Mouse (Mus musculus) limb, embryonic 12.5 days (tissue): Measurements from ENCODE around the gene Elk4. TPM values are rescaled to one million over a fixed set of nuclear protein-coding genes. Genes with fewer than 3 reads are reported as not detected.

Experiments
- ATAC-seq: fragments of 200-750 bp; cut with Nextera tagmentation; 2 replicates; pipeline ENCODE4 v1.8.0; 2017; ENCODE audit warnings: low read depth, moderate TSS enrichment; ENCODE audit not compliant: insufficient number of reproducible peaks, insufficient read depth, low FRiP score, low TSS enrichment
- H3K27ac ChIP-seq: fragments of 300-500 bp; sonication (generic); 2 replicates; pipeline ENCODE4 v1.5.1; 2016; ENCODE audit warnings: mild to moderate bottlenecking, moderate library complexity
- H3K27me3 ChIP-seq: fragments of 300-500 bp; sonication (generic); 2 replicates; pipeline ENCODE4 v1.6.1; 2016; ENCODE audit warnings: mild to moderate bottlenecking, moderate library complexity
- H3K36me3 ChIP-seq: fragments of 300-500 bp; sonication (generic); 2 replicates; pipeline ENCODE4 v1.6.1; 2016; ENCODE audit warnings: mild to moderate bottlenecking, moderate library complexity
- H3K4me1 ChIP-seq: fragments of 300-500 bp; sonication (generic); replicated peaks from 2 replicates; pipeline ENCODE4 v1.6.1; 2016
- H3K4me2 ChIP-seq: fragments of 300-500 bp; sonication (generic); 2 replicates; pipeline ENCODE4 v1.6.1; 2016; ENCODE audit warnings: mild to moderate bottlenecking, moderate library complexity
- H3K4me3 ChIP-seq: fragments of 300-500 bp; sonication (generic); replicated peaks from 2 replicates; pipeline ENCODE4 v1.5.1; 2016; ENCODE audit warnings: mild to moderate bottlenecking
- H3K9ac ChIP-seq: fragments of 300-500 bp; sonication (generic); replicated peaks from 2 replicates; pipeline ENCODE4 v1.6.1; 2016; ENCODE audit warnings: mild to moderate bottlenecking, moderate library complexity
- H3K9me3 ChIP-seq: fragments of 300-500 bp; sonication (generic); 2 replicates; pipeline ENCODE4 v1.6.1; 2016; ENCODE audit warnings: mild to moderate bottlenecking, moderate library complexity
- WGBS: fragments of 180-500 bp; shearing (Covaris S2); methylation state at CpG from one replicate; pipeline ENCODE4 v1.1.7; 2016; 5-methylcytosine and 5-hydroxymethylcytosine counted together
- polyA plus RNA-seq: library from polyadenylated mRNA; unstranded; fragments of >200 nt; fragmentation: Nextera tagmentation; extraction: Ambion mirVana; gene quantifications from 2 replicates; pipeline ENCODE4 v1.2.1, GENCODE M21; 2016

Elk4 gene
- polyA plus RNA-seq, 1 experiment from 2014 or later: 18.1 TPM

DNA sequence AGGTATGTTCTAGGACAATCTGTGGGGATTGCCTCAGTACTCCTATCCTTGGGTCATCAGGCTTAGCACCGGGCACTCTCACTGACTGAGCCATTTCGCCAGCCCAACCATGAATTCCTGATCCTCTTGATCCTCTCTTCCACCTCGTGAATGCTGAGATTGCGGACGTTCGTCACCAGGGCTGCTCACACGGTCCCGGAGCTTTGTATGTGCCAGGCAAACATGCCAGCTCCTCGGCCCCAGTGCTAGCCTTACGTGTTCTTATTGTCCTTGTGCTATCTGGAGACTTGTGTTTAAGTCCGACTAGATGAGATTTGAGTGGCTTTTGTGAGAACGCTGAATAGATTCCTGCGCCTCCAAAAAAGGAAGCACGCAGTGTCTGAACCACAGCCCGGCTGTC, 20.0 kb upstream of the Elk4 start:
- no peaks in the 10 kb centered on the region for H3K27me3 ChIP-seq
- ATAC-seq: no peak
- no peaks in the 10 kb centered on the region for H3K4me1 ChIP-seq
- no peak overlapping the region for H3K27ac ChIP-seq
- no peaks in the 10 kb centered on the region for H3K9me3 ChIP-seq
- no peaks in the 10 kb centered on the region for H3K36me3 ChIP-seq
- H3K9ac ChIP-seq: no peak overlapping the region
- H3K4me3 ChIP-seq: no peak overlapping the region
- 80% methylated on average over 15 of the region's 15 CpGs for WGBS
- H3K4me2 ChIP-seq: no peak overlapping the region

DNA sequence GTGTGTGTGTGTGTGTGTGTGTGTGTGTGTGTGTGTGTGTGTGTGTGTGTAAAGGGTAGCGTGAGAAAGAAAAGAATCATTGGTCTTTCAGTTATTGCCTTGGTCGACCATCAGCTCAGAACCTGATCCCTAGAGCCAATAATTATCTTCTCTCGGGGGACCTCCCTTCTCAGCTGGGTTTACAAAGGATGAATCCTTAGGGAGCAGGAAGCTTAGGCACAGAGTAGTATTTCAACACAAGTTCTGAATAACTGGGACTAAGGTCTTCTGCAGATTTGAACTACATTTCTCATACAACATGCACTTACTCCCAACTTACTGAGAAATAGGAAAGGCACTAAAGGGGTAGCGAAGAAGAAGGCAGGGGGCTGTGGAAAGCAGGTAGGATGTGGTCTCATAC, 17.9 kb upstream of the Elk4 start:
- Histone ChIP-seq H3K4me1 (no peaks in the 10 kb centered on the region), H3K9me3 (no peaks in the 10 kb centered on the region), H3K4me2 (no peak overlapping the region), H3K4me3 (no peak overlapping the region), H3K9ac (no peak overlapping the region), H3K27me3 (no peaks in the 10 kb centered on the region), H3K27ac (no peak overlapping the region), H3K36me3 (no peaks in the 10 kb centered on the region)
- WGBS: 67% methylated on average over 4 of the region's 4 CpGs
- ATAC-seq: no peak

DNA sequence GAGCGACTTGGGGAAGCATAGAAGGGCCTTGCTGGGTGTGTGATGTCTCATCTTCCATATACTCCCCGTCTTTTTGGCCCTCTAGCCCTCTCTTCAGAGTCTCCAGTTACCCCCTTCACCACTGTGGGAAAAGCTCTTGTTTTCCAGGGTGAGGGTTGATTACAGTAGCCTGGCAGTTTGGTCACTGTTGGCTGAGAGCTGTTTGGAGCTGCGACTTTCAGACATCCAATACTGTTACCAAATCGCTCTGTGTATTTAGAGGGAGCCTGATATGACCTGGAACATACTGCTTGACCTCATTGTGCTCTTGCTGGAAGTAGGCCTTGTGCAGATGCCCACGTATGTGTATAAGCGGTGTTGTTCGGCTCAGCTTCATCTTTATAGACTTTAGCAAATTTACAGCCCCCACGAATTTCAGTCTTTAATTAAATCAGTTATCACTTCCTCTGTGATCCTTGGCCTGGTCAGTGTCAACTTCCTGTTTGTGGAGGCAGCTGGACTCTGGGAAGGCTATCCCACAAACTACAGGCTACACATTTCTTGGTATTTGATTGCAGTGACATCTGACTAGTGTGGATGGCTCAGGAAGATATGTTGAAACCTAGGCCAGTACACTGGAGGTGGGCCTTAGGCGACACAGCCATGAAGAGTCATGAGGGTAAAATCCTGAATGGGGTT, 17.2 kb upstream of the Elk4 start:
- Histone ChIP-seq H3K27me3 (no peaks in the 10 kb centered on the region), H3K27ac (no peak overlapping the region), H3K4me2 (no peak overlapping the region), H3K9me3 (no peaks in the 10 kb centered on the region), H3K4me1 (no peaks in the 10 kb centered on the region), H3K9ac (no peak overlapping the region), H3K4me3 (no peak overlapping the region), H3K36me3 (no peaks in the 10 kb centered on the region)
- no peak for ATAC-seq
- 81% methylated on average over 9 of the region's 9 CpGs for WGBS

DNA sequence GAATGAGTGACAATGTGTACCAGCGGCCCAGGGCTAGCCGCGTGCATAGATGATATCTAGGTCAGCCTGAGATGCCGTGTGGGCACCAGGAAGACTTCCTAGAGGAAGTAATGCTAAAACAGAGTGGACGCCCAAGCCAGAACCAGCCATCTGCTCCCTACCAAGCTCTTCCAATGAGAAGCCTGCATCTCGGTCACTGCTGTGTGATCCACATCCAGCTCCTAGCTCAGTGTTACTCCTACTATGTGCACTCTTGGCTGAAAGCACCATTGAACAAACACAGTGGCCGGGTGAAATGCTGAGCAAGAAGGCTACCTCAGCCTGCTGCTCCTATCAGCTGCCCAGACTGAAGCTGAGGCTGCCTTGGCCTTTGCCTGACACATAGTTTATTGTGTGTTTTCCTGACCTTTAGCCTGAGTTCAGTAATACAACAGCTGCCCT, 14.8 kb upstream of the Elk4 start:
- 78% methylated on average over 7 of the region's 7 CpGs for whole genome bisulfite sequencing
- no peak overlapping the region for H3K4me3 ChIP-seq
- no peaks in the 10 kb centered on the region for H3K9me3 ChIP-seq
- H3K36me3 ChIP-seq: no peaks in the 10 kb centered on the region
- no peak overlapping the region for H3K4me2 ChIP-seq
- no peaks in the 10 kb centered on the region for H3K27me3 ChIP-seq
- no peak for ATAC-seq
- no peak overlapping the region for H3K27ac ChIP-seq
- H3K9ac ChIP-seq: no peak overlapping the region
- H3K4me1 ChIP-seq: no peaks in the 10 kb centered on the region

DNA sequence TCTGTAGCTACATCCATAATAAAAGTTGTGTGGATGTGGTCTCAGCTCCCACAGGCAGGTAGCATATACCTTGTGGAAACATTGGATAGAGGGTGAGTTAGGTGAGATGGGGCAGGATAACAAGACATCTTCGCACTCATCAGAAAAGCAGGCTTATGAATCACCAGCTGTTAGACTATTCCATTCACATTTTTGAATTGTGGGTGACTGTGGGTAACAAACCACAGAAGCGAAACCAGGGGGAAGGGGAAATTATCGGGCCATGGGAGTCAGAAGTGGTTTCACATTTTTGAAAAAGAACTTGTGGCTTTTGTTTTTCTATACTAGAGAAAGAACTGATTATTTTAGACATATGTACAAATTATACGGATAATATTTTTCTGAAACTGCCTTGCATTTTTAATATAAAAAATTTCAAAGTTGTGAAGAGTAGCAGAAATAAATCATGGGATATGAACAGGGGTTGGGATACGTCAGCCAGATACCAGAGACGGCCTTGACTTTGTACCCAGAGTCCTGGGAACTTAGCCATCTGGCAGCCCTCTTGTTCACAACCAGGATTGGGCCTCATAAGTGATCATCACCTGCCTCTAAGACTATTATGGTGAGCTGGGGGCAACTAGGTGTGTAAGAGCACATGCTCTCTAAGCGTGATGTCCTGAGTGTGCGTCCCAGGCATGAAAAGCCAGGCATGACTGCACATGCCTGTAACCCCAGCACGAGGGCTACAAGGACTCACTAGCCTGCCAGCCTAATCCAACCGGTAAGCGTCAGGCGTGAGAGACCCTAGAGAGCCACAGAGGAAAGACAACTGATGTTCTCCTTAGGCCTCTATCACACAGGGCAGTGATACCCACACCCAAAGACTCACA, 14.0 kb upstream of the Elk4 start:
- WGBS: 85% methylated on average over 12 of the region's 12 CpGs
- ATAC-seq: no peak

DNA sequence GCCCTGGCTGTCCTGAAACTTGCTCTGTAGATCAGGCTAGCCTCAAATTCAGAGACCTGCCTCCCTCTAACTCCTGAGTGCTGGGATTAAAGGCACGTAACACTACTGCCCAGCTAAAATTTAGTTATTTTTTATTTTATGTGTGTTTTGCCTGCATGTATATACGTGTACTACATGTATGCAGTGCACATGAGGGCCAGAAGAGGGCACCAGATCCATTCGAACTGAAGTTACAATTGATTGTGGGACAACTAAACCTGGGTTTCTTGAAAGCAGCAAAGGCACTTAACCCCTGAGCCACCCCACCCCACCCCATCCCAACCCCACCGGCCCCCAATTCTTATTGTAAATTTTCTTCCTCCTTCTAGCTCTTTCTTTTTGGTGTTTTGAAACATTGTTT, 12.3 kb upstream of the Elk4 start:
- Histone ChIP-seq H3K4me1 (no peaks in the 10 kb centered on the region), H3K4me3 (no peak overlapping the region), H3K36me3 (no peaks in the 10 kb centered on the region), H3K4me2 (no peak overlapping the region), H3K27me3 (no peaks in the 10 kb centered on the region), H3K9me3 (no peaks in the 10 kb centered on the region), H3K27ac (no peak overlapping the region), H3K9ac (no peak overlapping the region)
- WGBS: 40% methylated on average over 4 of the region's 4 CpGs
- no peak for ATAC-seq

More for the DNA sequence above, 14.0 kb upstream of the Elk4 start:
- Histone ChIP-seq H3K9ac (no peak overlapping the region), H3K4me1 (no peaks in the 10 kb centered on the region), H3K27me3 (no peaks in the 10 kb centered on the region), H3K4me3 (no peak overlapping the region), H3K9me3 (no peaks in the 10 kb centered on the region), H3K36me3 (no peaks in the 10 kb centered on the region), H3K27ac (no peak overlapping the region), H3K4me2 (no peak overlapping the region)

DNA sequence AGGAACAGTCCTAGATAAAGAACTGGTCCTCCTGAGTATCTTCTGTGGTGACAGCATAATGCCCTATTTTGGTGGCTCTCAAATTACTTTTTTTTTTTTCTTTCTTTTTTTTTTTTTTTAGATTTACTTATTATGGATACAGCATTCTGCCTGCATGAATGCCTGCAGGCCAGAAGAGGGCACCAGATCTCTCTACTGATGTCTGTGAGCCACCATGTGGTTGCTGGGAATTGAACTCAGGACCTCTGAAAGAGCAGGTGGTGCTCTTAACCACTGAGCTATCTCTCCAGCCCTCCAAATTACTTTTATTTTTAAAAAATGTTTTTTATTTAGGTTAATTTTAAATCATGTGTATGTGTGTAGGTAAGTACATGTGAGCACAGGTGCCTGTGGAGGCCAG, 6.9 kb upstream of the Elk4 start:
- Histone ChIP-seq H3K4me2 (no peak overlapping the region), H3K27me3 (no peaks in the 10 kb centered on the region), H3K9ac (no peak overlapping the region), H3K36me3 (no peaks in the 10 kb centered on the region), H3K4me3 (no peak overlapping the region), H3K27ac (no peak overlapping the region), H3K4me1 (no peaks in the 10 kb centered on the region), H3K9me3 (no peaks in the 10 kb centered on the region)
- no peak for ATAC-seq

DNA sequence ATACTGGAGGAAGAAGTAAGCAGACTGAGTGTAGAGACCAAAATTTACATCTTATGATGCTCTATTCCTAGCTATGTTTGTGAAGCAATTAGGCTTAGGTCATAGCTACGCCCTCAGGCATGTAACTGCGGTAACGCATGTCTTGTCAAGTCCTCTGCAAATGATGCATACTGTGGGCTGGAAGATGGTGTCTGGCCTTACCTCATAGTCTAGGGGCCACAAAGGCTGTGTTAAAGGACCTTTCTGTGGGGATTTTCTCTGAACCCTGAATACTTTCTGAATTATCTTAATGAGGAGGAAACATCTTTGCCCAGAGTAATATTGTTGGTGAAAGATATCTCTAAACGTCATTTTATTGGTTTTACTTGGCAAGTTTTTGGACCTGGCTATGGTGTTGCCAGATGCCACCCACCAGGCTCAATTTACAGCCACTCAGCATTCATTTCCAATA, 5.5 kb upstream of the Elk4 start:
- Histone ChIP-seq H3K27me3 (no peaks in the 10 kb centered on the region), H3K36me3 (no peaks in the 10 kb centered on the region), H3K27ac (no peak overlapping the region), H3K4me1 (peaks cover 5% of the 10 kb centered on the region; the same call in 1 of the 2 replicates), H3K4me2 (no peak overlapping the region), H3K4me3 (no peak overlapping the region), H3K9ac (no peak overlapping the region), H3K9me3 (no peaks in the 10 kb centered on the region)
- WGBS: 82% methylated on average over 4 of the region's 4 CpGs
- no peak for ATAC-seq

DNA sequence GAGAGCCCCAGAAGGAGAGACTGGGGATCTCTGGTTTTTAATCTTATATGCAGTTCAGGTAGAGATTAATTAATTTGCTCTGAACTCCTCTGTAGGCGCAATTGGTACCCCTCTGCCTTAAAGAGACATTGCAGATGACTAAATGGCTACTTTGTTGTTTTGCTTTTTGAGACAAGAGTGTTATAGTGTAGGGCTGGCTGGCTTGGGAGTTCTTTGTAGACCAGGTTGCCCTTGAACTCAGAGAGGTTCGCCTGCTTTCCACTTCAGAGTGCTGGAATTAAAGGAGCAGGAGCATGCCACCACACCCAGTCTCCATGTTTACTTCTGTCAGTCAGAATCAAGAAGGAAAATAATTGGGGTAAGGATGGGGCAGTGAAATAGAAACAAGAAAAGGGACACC, 4.3 kb upstream of the Elk4 start:
- Histone ChIP-seq H3K27ac (no peak overlapping the region), H3K4me3 (no peak overlapping the region), H3K36me3 (no peaks in the 10 kb centered on the region), H3K4me1 (peaks cover 5% of the 10 kb centered on the region; the same call in 1 of the 2 replicates), H3K9ac (no peak overlapping the region), H3K9me3 (no peaks in the 10 kb centered on the region), H3K4me2 (no peak overlapping the region), H3K27me3 (no peaks in the 10 kb centered on the region)
- ATAC-seq: no peak
- WGBS: 70% methylated on average over 2 of the region's 2 CpGs

DNA sequence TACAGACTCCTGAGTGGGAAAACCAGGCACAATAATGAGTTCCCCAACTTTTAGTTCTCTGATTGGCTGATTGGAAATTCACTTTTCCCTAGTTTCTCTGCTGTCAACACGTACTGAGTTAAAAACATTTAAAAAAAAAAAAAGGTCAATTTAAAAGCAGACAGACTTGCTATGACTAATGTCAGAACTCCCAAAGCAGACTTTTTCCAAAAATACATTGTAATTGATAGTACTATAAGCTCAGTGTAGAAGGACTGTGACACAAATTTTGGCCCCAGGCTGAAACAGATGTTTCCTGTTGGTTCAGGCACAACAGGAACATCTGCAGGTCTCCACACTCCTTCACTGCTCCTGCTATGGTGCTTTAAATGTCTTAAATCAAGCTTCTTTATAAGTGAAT, 3.6 kb upstream of the Elk4 start:
- Histone ChIP-seq H3K27me3 (no peaks in the 10 kb centered on the region), H3K27ac (no peak overlapping the region), H3K9me3 (no peaks in the 10 kb centered on the region), H3K36me3 (no peaks in the 10 kb centered on the region), H3K4me1 (peaks cover 6% of the 10 kb centered on the region; the same call in 1 of the 2 replicates), H3K4me3 (no peak overlapping the region), H3K4me2 (no peak overlapping the region), H3K9ac (no peak overlapping the region)
- 40% methylated on average over 1 of the region's 1 CpGs for WGBS
- no peak for ATAC-seq

DNA sequence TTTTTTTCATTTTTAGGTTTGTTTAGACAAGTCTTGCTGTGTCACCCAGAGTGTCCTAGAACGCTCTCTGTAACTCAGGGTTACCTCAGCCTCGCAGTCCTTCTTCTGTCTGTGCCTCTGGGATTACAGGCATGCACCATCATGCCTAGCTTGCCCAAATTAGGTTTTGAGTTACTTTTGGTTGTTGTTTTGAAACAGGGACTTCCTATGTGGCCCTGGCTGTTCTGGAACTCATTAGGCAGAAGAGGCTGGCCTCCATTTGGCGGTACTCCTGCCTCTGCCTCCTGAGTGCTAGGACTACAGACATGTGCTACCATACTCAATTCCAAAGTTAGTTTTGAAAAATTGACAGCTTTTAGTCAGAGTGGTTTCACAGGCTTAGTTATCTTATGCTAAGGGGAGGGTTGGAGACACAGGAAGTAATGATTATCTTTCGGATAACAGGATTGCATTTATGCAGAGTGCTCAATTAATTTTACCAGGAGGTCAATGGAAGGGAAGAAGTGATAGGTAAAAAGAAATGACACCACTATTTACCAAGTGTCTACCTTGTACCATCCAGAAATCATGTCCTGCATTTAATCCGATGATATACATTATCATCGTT, 2.7 kb upstream of the Elk4 start:
- no peak overlapping the region for H3K4me3 ChIP-seq
- no peak overlapping the region for H3K4me2 ChIP-seq
- WGBS: 69% methylated on average over 6 of the region's 6 CpGs
- H3K9ac ChIP-seq: no peak overlapping the region
- H3K9me3 ChIP-seq: no peaks in the 10 kb centered on the region
- H3K27ac ChIP-seq: peak overlapping the region; percentile 35; the same call in 1 of the 2 replicates
- H3K4me1 ChIP-seq: peaks cover 14% of the 10 kb centered on the region
- no peak for ATAC-seq
- H3K36me3 ChIP-seq: no peaks in the 10 kb centered on the region
- H3K27me3 ChIP-seq: no peaks in the 10 kb centered on the region
